22 mouse cellular contexts compared by ENCODE assay signal in the genomic region with DNA sequence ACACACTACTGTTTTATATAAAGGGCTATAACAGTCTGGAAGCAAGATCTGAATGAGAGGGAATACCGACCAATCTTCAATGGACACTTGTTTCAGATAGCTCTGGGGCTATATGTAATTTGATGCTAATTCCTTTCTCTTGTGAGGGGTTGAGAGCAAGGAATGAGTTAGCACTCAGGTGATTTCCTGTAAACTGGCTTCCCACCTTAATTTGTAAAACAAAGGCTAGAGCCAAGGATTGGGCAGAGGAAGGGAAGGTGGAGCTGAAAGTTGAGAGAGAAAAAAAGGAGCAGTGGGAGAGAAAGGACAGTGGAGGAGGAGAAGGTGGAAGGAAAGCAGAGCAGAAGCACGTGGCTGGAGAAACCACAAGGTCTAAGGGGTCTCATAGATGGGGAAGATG.
DNase-seq lines count a peak whose midpoint lies in the region; TF ChIP-seq lines count a peak whose summit lies in the region.
"Had no signal": no experiment of that assay in that cellular context is flagged by ENCODE, and none has a peak within 500 bp of the region (broad histone marks: within the 10 kb centered on the region; RNA-seq: fewer than 3 reads in every experiment).

No protein-coding gene starts in this region.

- no peak overlapping the region for H3K4me3 ChIP-seq in ES-E14 (ENCODE audit: insufficient read depth in 1 of 2, low read depth in 1 of 2, low read length in 2 of 2, poor library complexity in 1 of 2, severe bottlenecking in 1 of 2)
- H3K4me3 ChIP-seq: embryonic facial prominence, embryonic 13.5 days; embryonic facial prominence, embryonic 15.5 days; erythroblast, embryonic 14.5 days; forebrain, embryonic 10.5 days; forebrain, embryonic 12.5 days; forebrain, embryonic 15.5 days had no signal

- peak; percentile 67 for DNase-seq in ES-CJ7 (ENCODE audit: low read depth, low spot score)
- peak; percentile 28 for DNase-seq in ES-E14 (ENCODE audit: low read depth, low spot score)
- DNase-seq in ZHBTc4 (ENCODE audit: low read depth, low spot score): peak; percentile 58
- DNase-seq in gastrocnemius, postnatal 10 days: no peak
- DNase-seq in urinary bladder, postnatal 14 days (ENCODE audit: low spot score): no peak
- DNase-seq: adrenal gland, adult 2 months; adrenal gland, postnatal 10 days; adrenal gland, postnatal 25 days; cerebellum, adult 11 months; cerebellum, adult 18-20 months; cerebellum, adult 8-10 months; cerebellum, adult 9-11 months; cerebellum, postnatal 14 days; cerebellum, postnatal 36 days; embryo, embryonic 11 days; forebrain, postnatal 0 days had no signal

- in situ Hi-C loops in ES-E14 (cut with MboI; ENCODE audit: low sequenced_read_pairs in 2 of 2, unreplicated experiment in 2 of 2): no loop called here

- H3K4me1 ChIP-seq in ES-E14 (ENCODE audit: control insufficient read depth in 2 of 2, insufficient read depth in 2 of 2, low read length in 2 of 2, poor library complexity in 1 of 2): peaks cover 2 to 3% of the 10 kb centered on the region in 2 experiments; a peak in 1 of 4 replicates
- H3K4me1 ChIP-seq: embryonic facial prominence, embryonic 13.5 days; embryonic facial prominence, embryonic 15.5 days; forebrain, embryonic 10.5 days; forebrain, embryonic 12.5 days; forebrain, embryonic 15.5 days had no signal

- no peaks in the 10 kb centered on the region for H3K9me3 ChIP-seq in ES-E14 (ENCODE audit: control insufficient read depth, insufficient read depth, low read depth, low read length)
- H3K9me3 ChIP-seq: embryonic facial prominence, embryonic 13.5 days; embryonic facial prominence, embryonic 15.5 days; forebrain, embryonic 10.5 days; forebrain, embryonic 12.5 days; forebrain, embryonic 15.5 days had no signal

- no peaks in the 10 kb centered on the region for H3K36me3 ChIP-seq in ES-E14 (ENCODE audit: control insufficient read depth, insufficient read depth, low read length, poor library complexity, severe bottlenecking)
- H3K36me3 ChIP-seq: embryonic facial prominence, embryonic 13.5 days; embryonic facial prominence, embryonic 15.5 days; forebrain, embryonic 10.5 days; forebrain, embryonic 12.5 days; forebrain, embryonic 15.5 days had no signal

- H3K9ac ChIP-seq in ES-E14 (ENCODE audit: insufficient read depth, low read depth, low read length, poor library complexity, severe bottlenecking): no peak overlapping the region
- H3K9ac ChIP-seq: embryonic facial prominence, embryonic 13.5 days; embryonic facial prominence, embryonic 15.5 days; forebrain, embryonic 12.5 days; forebrain, embryonic 15.5 days; forebrain, postnatal 0 days had no signal

- no peak overlapping the region for H3K27ac ChIP-seq in ES-E14 (ENCODE audit: insufficient read depth, low read depth, low read length, poor library complexity, severe bottlenecking)
- H3K27ac ChIP-seq: embryonic facial prominence, embryonic 13.5 days; embryonic facial prominence, embryonic 15.5 days; forebrain, embryonic 10.5 days; forebrain, embryonic 12.5 days; forebrain, embryonic 15.5 days had no signal

TF ChIP-seq in ES-E14, 5 proteins besides CTCF, POLR2A, EP300 and RAD21:
- TF ChIP-seq ZC3H11A (IDR thresholded peaks at IDR 0.05; ENCODE audit: borderline replicate concordance, low read depth, low read length): no peak
- TF ChIP-seq CHD2 (IDR thresholded peaks at IDR 0.05; ENCODE audit: low read depth, low read length): no peak
- TF ChIP-seq HCFC1 (IDR thresholded peaks at IDR 0.05; ENCODE audit: borderline replicate concordance, insufficient read depth, low read length): no peak
- no peak for TF ChIP-seq ZNF384 (IDR thresholded peaks at IDR 0.05; ENCODE audit: low read depth, low read length)
- TF ChIP-seq MAFK (IDR thresholded peaks at IDR 0.05; ENCODE audit: insufficient read depth, low read depth, low read length): no peak

Comparison
In these comparisons a context has a peak if more than half of its experiments do, and no peak if none do; other contexts are left out.
1. DNase-seq: peak in ES-CJ7 (single experiment), ES-E14 (single experiment) and ZHBTc4 (single experiment); none in gastrocnemius, postnatal 10 days (single experiment) and urinary bladder, postnatal 14 days (single experiment).